Mouse (Mus musculus): ENCODE measurements around the gene Zfp618. TPM values are rescaled to one million over a fixed set of nuclear protein-coding genes. Genes with fewer than 3 reads are reported as not detected.

Gene Zfp618
- polyA plus RNA-seq, 1 experiment from 2014 or later, result 39.5 TPM

- 57% methylated on average over 4 of the region's 4 CpGs for WGBS
- ATAC-seq (replicated peaks; ENCODE audit: low FRiP score), result peak; percentile 94
- Histone ChIP-seq H3K36me3 (peaks cover 14% of the 10 kb centered on the region; the same call in 1 of the 2 replicates), H3K9me3 (replicated peaks) (no peaks in the 10 kb centered on the region), H3K27ac (peak within 1 kb of the TSS; percentile 96), H3K27me3 (peaks cover 8% of the 10 kb centered on the region; the same call in 1 of the 2 replicates), H3K4me2 (peak within 1 kb of the TSS; percentile 57), H3K4me1 (peaks cover 18% of the 10 kb centered on the region; the same call in 1 of the 2 replicates), H3K9ac (peak within 1 kb of the TSS; percentile 48), H3K4me3 (replicated peaks) (peak within 1 kb of the TSS; percentile 49)
Observed at GRCm38 (mm10) chr4:63171969-63172685, 206.8 kb downstream of the Zfp618 start, which contains the start of gene Kif12. Kif12 (minus strand) TSS chr4:63172131.

- peak; percentile 84 for ATAC-seq (replicated peaks; ENCODE audit: low FRiP score)
- no peaks in the 10 kb centered on the region for H3K27me3 ChIP-seq
- 3% methylated on average over 5 of the region's 5 CpGs for WGBS
Observed at GRCm38 (mm10) chr4:63181556-63181955, 216.2 kb downstream of the Zfp618 start.

DNA sequence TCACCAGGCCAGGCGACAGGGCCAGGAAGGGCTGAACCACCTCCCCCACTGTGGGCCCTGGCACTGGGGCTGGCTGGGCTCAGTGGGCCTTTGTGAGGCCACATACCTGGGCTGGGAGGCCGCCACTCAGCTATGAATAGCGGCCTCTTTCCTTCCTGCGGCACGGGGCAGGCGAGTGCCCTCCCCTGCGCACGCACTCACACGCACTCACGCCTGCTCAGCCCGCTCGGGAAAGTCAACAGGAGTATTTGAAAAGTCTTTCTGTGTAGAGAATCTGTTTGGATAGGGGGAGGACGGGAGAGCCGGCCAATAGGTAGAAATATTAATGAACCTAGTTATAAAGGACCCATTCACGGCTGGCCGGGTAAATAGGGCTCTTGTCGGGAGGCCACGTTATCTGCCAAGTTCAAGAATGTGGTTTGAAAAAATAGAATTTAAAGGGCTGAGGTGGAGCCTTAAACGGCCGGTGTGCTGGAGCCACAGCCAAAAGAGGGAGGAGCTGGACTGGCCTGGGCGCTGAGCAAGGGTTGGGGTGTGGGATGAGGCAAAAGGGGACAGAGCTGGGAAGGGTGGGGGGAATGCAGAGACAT is 221.0 kb downstream of the Zfp618 start:
- Histone ChIP-seq H3K27me3 (no peaks in the 10 kb centered on the region; the same call in 1 of the 2 replicates), H3K4me1 (peaks cover 22% of the 10 kb centered on the region), H3K9ac (no peak overlapping the region), H3K9me3 (replicated peaks) (no peaks in the 10 kb centered on the region), H3K27ac (peak overlapping the region; percentile 70), H3K4me2 (0 out of 2 replicates have a peak overlapping the region, but pooled peaks have one; percentile 7), H3K4me3 (replicated peaks) (no peak overlapping the region), H3K36me3 (no peaks in the 10 kb centered on the region)
- 39% methylated on average over 21 of the region's 21 CpGs for WGBS
- peak; percentile 53 for ATAC-seq (replicated peaks; ENCODE audit: low FRiP score)

More at GRCm38 (mm10) chr4:63181556-63181955, 216.2 kb downstream of the Zfp618 start:
- Histone ChIP-seq H3K27ac (no peak overlapping the region), H3K4me2 (no peak overlapping the region), H3K9me3 (replicated peaks) (no peaks in the 10 kb centered on the region), H3K4me3 (replicated peaks) (no peak overlapping the region), H3K4me1 (peaks cover 9% of the 10 kb centered on the region), H3K36me3 (no peaks in the 10 kb centered on the region), H3K9ac (no peak overlapping the region)

Other genes starting within 250 kb of the Zfp618 start
- gene Ambp, start 189.2 kb downstream of the Zfp618 start, polyA plus RNA-seq (2015; fragmentation: Nextera tagmentation; extraction: Ambion mirVana), result 8.6 and 19.0 TPM in 2 replicates
- gene Kif12, start 206.6 kb downstream of the Zfp618 start, polyA plus RNA-seq (2015; fragmentation: Nextera tagmentation; extraction: Ambion mirVana), result 100.0 and 109 TPM in 2 replicates
- gene Col27a1, start 248.4 kb downstream of the Zfp618 start, polyA plus RNA-seq (2015; fragmentation: Nextera tagmentation; extraction: Ambion mirVana), result 7.3 and 9.4 TPM in 2 replicates